Comparison of ENCODE assay signal across 8 mouse cellular contexts in the genomic region with DNA sequence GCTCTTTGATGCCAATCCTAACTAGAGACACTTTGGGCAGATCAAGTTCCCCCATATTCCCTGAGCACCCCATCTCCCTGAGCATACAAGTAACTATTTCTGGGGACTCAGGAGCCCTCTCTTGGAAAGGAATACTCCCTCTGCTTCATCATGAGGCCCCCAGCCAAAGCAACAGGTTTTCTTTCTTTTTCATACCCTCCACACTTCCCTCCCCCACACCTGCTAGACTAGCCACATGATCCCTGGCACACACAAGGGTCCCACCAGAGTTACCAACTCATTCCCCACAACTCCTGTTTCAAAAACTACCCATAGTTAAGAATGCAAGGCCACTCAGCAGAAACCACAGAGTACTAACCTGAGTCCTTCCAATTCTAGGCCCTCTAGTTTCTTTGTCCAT. TPM values are rescaled to one million over a fixed set of nuclear protein-coding genes. Genes with fewer than 3 reads are reported as not detected.
DNase-seq lines count a peak whose midpoint lies in the region; ATAC-seq lines count a peak whose summit lies in the region.

No protein-coding gene starts in this region.

- peaks cover 15% of the 10 kb centered on the region for H3K4me1 ChIP-seq in lung, embryonic 16.5 days (replicated peaks; ENCODE audit: control insufficient read depth, insufficient read depth, low read length)
- H3K4me1 ChIP-seq in limb, embryonic 11.5 days (ENCODE audit: control insufficient read depth, insufficient read depth, low read length), result peaks cover 9% of the 10 kb centered on the region; the same call in 1 of the 2 replicates
- peaks cover 14% of the 10 kb centered on the region for H3K4me1 ChIP-seq in stomach, embryonic 15.5 days

- no peaks in the 10 kb centered on the region for H3K9me3 ChIP-seq in lung, embryonic 16.5 days (ENCODE audit: control insufficient read depth, low read length)
- H3K9me3 ChIP-seq in limb, embryonic 11.5 days (ENCODE audit: control insufficient read depth, low read length), result no peaks in the 10 kb centered on the region
- no peaks in the 10 kb centered on the region for H3K9me3 ChIP-seq in stomach, embryonic 15.5 days

- peak; percentile 38 for DNase-seq in cerebellum, adult 11-12 months
- DNase-seq in cerebellum, adult 18-20 months, result no peak
- DNase-seq in lung, postnatal 14 days, result no peak
- no peak for DNase-seq in limb, embryonic 11.5 days (ENCODE audit: low spot score)
- DNase-seq in layer of hippocampus, adult 11-12 months (ENCODE audit: low spot score), result no peak
- no peak for DNase-seq in adipocyte (ENCODE audit: low spot score)

- no peak overlapping the region for H3K27ac ChIP-seq in lung, embryonic 16.5 days (ENCODE audit: low read length)
- no peak overlapping the region for H3K27ac ChIP-seq in limb, embryonic 11.5 days (replicated peaks; ENCODE audit: low read depth, low read length)
- no peak overlapping the region for H3K27ac ChIP-seq in stomach, embryonic 15.5 days

- H3K27me3 ChIP-seq in lung, embryonic 16.5 days (ENCODE audit: control insufficient read depth, insufficient read depth, low read depth, low read length), result no peaks in the 10 kb centered on the region
- H3K27me3 ChIP-seq in limb, embryonic 11.5 days (ENCODE audit: control insufficient read depth, insufficient read depth, low read length), result no peaks in the 10 kb centered on the region
- H3K27me3 ChIP-seq in stomach, embryonic 15.5 days (replicated peaks), result no peaks in the 10 kb centered on the region

- ATAC-seq in lung, embryonic 16.5 days (ENCODE audit: low read depth), result no peak
- no peak for ATAC-seq in limb, embryonic 11.5 days (ENCODE audit: insufficient number of reproducible peaks, low FRiP score, low TSS enrichment, low read depth)
- no peak for ATAC-seq in stomach, embryonic 15.5 days (ENCODE audit: insufficient read depth, low FRiP score, low read depth)

- peak overlapping the region; percentile 99 for H3K9ac ChIP-seq in lung, embryonic 16.5 days (ENCODE audit: low read length)
- peak overlapping the region; percentile 99 for H3K9ac ChIP-seq in limb, embryonic 11.5 days (ENCODE audit: low read length)
- H3K9ac ChIP-seq in stomach, embryonic 15.5 days, result peak overlapping the region; percentile 96; the same call in 1 of the 2 replicates

- peaks cover 27% of the 10 kb centered on the region for H3K36me3 ChIP-seq in lung, embryonic 16.5 days (ENCODE audit: control insufficient read depth, insufficient read depth, low read length)
- peaks cover 15% of the 10 kb centered on the region; the same call in 1 of the 2 replicates for H3K36me3 ChIP-seq in limb, embryonic 11.5 days (ENCODE audit: control insufficient read depth, insufficient read depth, low read length)
- H3K36me3 ChIP-seq in stomach, embryonic 15.5 days, result peaks cover 21% of the 10 kb centered on the region

- H3K4me2 ChIP-seq in lung, embryonic 16.5 days (ENCODE audit: low read depth, low read length), result peak overlapping the region; percentile 93
- peak overlapping the region; percentile 72 for H3K4me2 ChIP-seq in limb, embryonic 11.5 days (ENCODE audit: low read depth, severe bottlenecking)
- H3K4me2 ChIP-seq in stomach, embryonic 15.5 days, result peak overlapping the region; percentile 84

- H3K4me3 ChIP-seq in lung, embryonic 16.5 days (ENCODE audit: low read length), result peak overlapping the region; percentile 94
- H3K4me3 ChIP-seq in limb, embryonic 11.5 days (ENCODE audit: low read depth, low read length), result peak overlapping the region; percentile 99
- peak overlapping the region; percentile 97 for H3K4me3 ChIP-seq in stomach, embryonic 15.5 days (replicated peaks)

RNA-seq across cellular contexts. Expression of gene Hnrnpul1, which starts 1.5 kb away (rescaled TPM):
- 47.9 and 55.8 TPM in 2 replicates for polyA plus RNA-seq in lung, embryonic 16.5 days (2015; fragmentation: Nextera tagmentation; extraction: Ambion mirVana)
- polyA plus RNA-seq in limb, embryonic 11.5 days (2014; fragmentation: Nextera tagmentation; extraction: Ambion mirVana), result 82.9 and 87.8 TPM in 2 replicates
- polyA plus RNA-seq in stomach, embryonic 15.5 days (2015; fragmentation: Nextera tagmentation; extraction: Ambion mirVana), result 49.0 and 54.2 TPM in 2 replicates

RNA-seq across cellular contexts. Expression of gene Ccdc97, which starts 34.2 kb away (rescaled TPM):
- 21.1 and 24.9 TPM in 2 replicates for polyA plus RNA-seq in lung, embryonic 16.5 days (2015; fragmentation: Nextera tagmentation; extraction: Ambion mirVana)
- 33.1 and 35.3 TPM in 2 replicates for polyA plus RNA-seq in limb, embryonic 11.5 days (2014; fragmentation: Nextera tagmentation; extraction: Ambion mirVana)
- 16.9 and 19.6 TPM in 2 replicates for polyA plus RNA-seq in stomach, embryonic 15.5 days (2015; fragmentation: Nextera tagmentation; extraction: Ambion mirVana)

RNA-seq across cellular contexts. Expression of gene Axl, which starts 35.4 kb away (rescaled TPM):
- polyA plus RNA-seq in lung, embryonic 16.5 days (2015; fragmentation: Nextera tagmentation; extraction: Ambion mirVana), result 53.6 and 55.1 TPM in 2 replicates
- polyA plus RNA-seq in limb, embryonic 11.5 days (2014; fragmentation: Nextera tagmentation; extraction: Ambion mirVana), result 32.1 and 32.5 TPM in 2 replicates
- polyA plus RNA-seq in stomach, embryonic 15.5 days (2015; fragmentation: Nextera tagmentation; extraction: Ambion mirVana), result 83.7 and 88.6 TPM in 2 replicates
